ENCODE assay signal across 8 mouse cellular contexts in the genomic region with DNA sequence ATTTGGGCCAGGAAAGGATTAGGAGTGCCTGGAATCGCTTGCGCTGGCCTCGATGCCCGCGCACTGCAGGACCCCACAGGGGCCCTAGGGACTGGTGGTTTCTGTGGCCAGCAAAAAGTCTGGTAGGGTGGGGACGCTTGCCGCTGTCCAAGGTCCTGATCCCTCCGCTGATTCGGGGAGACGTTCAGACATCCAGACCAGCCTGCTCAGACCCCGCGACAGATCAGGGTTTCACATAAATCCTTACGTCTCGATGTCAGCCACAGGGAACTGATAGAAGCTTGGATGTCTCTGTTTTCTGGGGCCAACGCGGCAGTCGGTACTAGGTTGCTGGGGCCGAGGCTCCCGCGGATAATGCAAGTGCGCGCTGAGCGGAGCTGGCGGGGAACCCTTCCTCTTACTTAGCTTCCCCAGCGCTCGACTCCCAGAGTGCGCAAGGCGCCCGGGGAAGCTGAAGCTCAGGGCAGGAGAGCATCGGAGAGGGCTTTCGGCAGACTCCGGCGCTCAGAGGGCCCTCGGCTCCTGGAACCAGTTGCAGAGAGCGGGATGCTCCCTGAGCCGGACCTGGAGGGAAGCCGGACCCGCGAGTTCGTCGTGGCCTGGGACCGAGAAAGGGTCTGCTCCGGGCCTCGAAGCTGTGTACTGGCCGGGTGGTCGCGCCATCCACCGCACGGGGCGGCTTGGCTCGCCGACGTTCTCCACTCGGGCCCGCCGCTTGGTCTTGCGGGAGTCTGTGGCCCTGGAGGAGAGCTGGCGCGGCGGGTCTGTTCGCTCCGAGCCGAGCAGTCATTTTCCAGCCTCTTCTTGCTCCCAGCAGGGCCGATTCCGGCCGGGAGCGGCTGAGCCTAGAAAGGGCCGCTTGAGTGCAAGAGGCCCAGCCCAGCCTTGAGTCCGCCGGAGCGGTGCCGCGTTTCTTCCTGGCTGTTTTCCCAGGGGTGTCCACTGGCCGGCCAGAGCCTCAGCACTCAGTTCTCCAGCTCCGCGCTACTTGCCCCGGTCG. TPM values are rescaled to one million over a fixed set of nuclear protein-coding genes. Genes with fewer than 3 reads are reported as not detected.
DNase-seq lines count a peak whose midpoint lies in the region; ATAC-seq lines count a peak whose summit lies in the region.

No protein-coding gene starts in this region.

- peak; percentile 56; the same call in 1 of the 2 replicates for ATAC-seq in heart, embryonic 14.5 days (ENCODE audit: insufficient number of reproducible peaks, insufficient read depth, low FRiP score, low read depth)

- H3K27ac ChIP-seq in heart, embryonic 14.5 days (replicated peaks in 1 of 2; ENCODE audit: control insufficient read depth in 1 of 2, insufficient read depth in 1 of 2, low read depth in 2 of 2, low read length in 2 of 2) = no peak overlapping the region

- peak; percentile 58 to 73 for DNase-seq in layer of hippocampus, postnatal 10 days (ENCODE audit: low spot score in 2 of 2)
- no peak for DNase-seq in layer of hippocampus, adult 11-12 months (ENCODE audit: low spot score)
- DNase-seq in embryo, embryonic 11.5 days (ENCODE audit: low read depth, low spot score) = peak; percentile 76
- DNase-seq in kidney, postnatal 10 days = peak; percentile 91
- DNase-seq in lung, postnatal 14 days = peak; percentile 79
- peak; percentile 88 for DNase-seq in retina, postnatal 1 day
- peak; percentile 57 for DNase-seq in urinary bladder, postnatal 25 days (ENCODE audit: low spot score)

- H3K9ac ChIP-seq in heart, embryonic 14.5 days (ENCODE audit: low read length) = no peak overlapping the region

- under 1% methylated on average over 77 of the region's 78 CpGs for WGBS in heart, embryonic 14.5 days

- peaks cover 6 to 16% of the 10 kb centered on the region in 2 experiments; a peak in 2 of 4 replicates for H3K4me1 ChIP-seq in heart, embryonic 14.5 days (ENCODE audit: control insufficient read depth in 2 of 2, insufficient read depth in 2 of 2, low read length in 2 of 2)

- H3K36me3 ChIP-seq in heart, embryonic 14.5 days (ENCODE audit: control insufficient read depth, insufficient read depth, low read length) = no peaks in the 10 kb centered on the region

- H3K9me3 ChIP-seq in heart, embryonic 14.5 days (ENCODE audit: control insufficient read depth, low read length) = no peaks in the 10 kb centered on the region

- peaks cover 98% of the 10 kb centered on the region for H3K27me3 ChIP-seq in heart, embryonic 14.5 days (ENCODE audit: control insufficient read depth, insufficient read depth, low read length)

- peak overlapping the region in 1 of 2 experiments; percentile 17; a peak in 2 of 4 replicates for H3K4me3 ChIP-seq in heart, embryonic 14.5 days (ENCODE audit: control insufficient read depth in 1 of 2, insufficient read depth in 1 of 2, low read depth in 1 of 2, low read length in 2 of 2)

- H3K4me2 ChIP-seq in heart, embryonic 14.5 days (ENCODE audit: low read length) = peak overlapping the region; percentile 54

RNA-seq across cellular contexts. Expression of gene Prrxl1, which starts 1.7 kb away (rescaled TPM):
- total RNA-seq in layer of hippocampus, postnatal 10 days (2021) = not detected
- polyA plus RNA-seq in heart, embryonic 14.5 days (2014; fragmentation: Nextera tagmentation; extraction: Ambion mirVana) = 0.07 and 0.19 TPM in 2 replicates
